Mouse (Mus musculus) splenic B cell, adult 2 months (primary cell): Measurements from ENCODE around the gene Zfp354b.

Source experiments
- DNase-seq: peaks from one replicate; pipeline ENCODE4 v3.0.0-alpha.2; 2011; ENCODE audit warnings: low read depth, low spot score
- H3K27me3 ChIP-seq: 2 replicates; pipeline ENCODE4 v1.6.1; 2012; ENCODE audit warnings: mild to moderate bottlenecking, low read length, moderate library complexity, mixed read lengths; ENCODE audit not compliant: control insufficient read depth, poor library complexity, insufficient read depth, severe bottlenecking
- H3K36me3 ChIP-seq: 2 replicates; pipeline ENCODE4 v1.6.1; 2012; ENCODE audit warnings: mild to moderate bottlenecking, low read length, moderate library complexity, mixed read lengths; ENCODE audit not compliant: control insufficient read depth, poor library complexity, insufficient read depth, severe bottlenecking

Zfp354b gene

DNA sequence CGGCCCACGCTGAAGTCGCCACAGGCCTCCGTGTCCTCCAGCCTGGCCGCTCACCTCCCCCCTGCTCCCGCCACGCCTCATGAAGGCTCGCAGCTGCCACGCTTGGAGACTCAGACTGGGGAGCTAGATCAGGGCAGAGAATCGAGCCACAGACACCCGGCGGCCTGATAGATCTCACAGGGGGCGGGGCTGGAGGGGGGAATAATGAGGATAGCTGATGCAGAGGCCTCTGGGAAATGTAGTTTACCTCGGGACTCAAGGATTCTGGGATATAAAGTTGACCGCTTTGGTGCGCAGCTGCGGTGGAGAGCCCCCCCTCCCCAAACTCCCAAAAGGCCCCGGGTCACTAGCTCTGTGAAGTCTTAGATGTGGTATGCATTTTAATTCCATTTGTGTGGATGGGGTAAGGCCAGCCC, at the start of gene Zfp354b:
Zfp354b (minus strand) TSS at position 183 of the 416 bp plus-strand sequence.
- peak; percentile 68 for DNase-seq
- H3K36me3 ChIP-seq: no peaks in the 10 kb centered on the region
- H3K27me3 ChIP-seq: no peaks in the 10 kb centered on the region

DNA sequence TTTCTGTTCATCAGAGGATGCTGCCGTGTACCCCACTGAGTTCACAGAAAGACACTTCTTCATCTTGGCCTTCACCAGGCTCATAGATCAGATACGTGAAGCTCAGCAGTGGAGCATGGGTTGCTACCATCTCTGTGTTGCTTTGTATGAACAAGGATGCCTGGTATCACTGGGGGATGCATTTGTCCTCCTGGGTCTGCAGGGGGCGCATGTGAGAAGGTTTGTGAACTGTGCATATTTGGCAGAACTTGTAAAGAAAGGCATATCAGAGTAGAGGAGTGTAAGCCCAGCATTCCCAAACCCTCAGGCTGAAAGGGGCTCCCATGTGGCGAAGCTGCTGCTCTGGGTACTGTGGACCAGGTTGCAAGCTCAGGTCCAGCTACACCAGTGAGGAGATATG, 45.8 kb upstream of the Zfp354b start:
- H3K27me3 ChIP-seq: no peaks in the 10 kb centered on the region; the same call in 1 of the 2 replicates
- H3K36me3 ChIP-seq: no peaks in the 10 kb centered on the region
- DNase-seq: no peak

- no peaks in the 10 kb centered on the region for H3K27me3 ChIP-seq
- H3K36me3 ChIP-seq: no peaks in the 10 kb centered on the region
- DNase-seq: no peak
These were observed 34.8 kb upstream of the Zfp354b start, which contains the start of gene Olfr1378 for GRCm38 (mm10) chr11:50966230-50966629. Olfr1378 (plus strand) TSS chr11:50966530.

DNA sequence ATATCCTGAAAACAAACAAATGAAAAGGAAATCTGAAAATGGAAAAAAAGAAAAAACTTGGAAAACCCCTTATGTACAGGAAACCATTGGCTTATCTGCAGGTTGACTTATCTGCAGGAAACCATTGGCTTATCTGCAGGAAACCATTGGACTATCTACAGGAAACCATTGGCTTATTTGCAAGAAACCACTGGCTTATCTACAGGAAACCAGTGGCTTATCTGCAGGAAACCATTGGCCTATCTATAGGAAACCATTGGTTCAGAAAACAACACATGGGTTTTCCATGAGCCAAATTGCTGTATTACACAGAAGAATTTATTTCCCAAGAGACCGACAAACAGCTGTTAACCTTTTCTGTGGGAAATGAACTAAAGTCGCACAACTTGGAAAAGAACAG, 33.5 kb upstream of the Zfp354b start:
- DNase-seq: no peak

DNA sequence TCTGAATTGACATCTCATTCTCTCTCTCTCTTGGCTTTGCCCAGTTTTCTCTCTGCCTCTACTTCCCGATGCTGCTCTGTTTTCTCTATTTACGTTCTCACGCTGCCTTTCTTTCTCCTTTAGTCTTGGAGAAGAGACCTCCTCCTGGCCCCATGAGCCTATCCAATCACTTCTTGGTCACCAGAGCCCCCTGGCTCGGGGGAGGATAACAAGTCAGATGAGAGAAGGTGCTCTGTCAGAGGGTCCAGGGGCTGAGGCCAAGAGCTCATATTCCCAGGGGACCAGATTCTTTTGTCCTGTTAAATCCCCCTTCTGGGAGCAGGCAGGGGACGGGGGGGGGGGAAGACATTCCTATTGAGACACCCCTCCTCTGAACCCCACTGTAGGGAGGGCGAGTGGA, 22.2 kb upstream of the Zfp354b start, which contains the start of gene Prop1:
Prop1 (minus strand) TSS at position 101 of the 400 bp plus-strand sequence.
- H3K27me3 ChIP-seq: no peaks in the 10 kb centered on the region
- DNase-seq: no peak
- no peaks in the 10 kb centered on the region for H3K36me3 ChIP-seq

More for the DNA sequence above, 33.5 kb upstream of the Zfp354b start:
- H3K36me3 ChIP-seq: no peaks in the 10 kb centered on the region
- no peaks in the 10 kb centered on the region for H3K27me3 ChIP-seq

DNA sequence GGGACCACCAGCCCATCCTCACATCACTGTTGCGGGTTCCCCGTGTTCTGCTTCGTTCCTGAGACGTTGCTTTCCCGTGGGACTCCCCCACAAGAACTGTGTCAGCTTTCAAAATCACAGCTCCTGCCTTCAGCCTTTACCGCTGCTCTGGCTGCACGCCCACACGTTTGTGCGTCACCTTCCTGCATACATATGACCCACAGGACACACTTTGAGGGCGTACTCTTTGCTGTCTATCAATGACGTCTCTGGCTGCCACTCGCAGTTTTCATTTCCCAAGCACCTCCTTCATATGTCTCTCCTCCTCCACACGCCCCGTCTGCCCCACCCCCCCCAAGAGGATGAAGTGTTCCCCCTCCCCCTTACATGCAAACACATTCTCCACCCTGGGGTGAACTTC, 20.9 kb upstream of the Zfp354b start:
- peak; percentile 7 for DNase-seq
- no peaks in the 10 kb centered on the region for H3K36me3 ChIP-seq
- H3K27me3 ChIP-seq: no peaks in the 10 kb centered on the region

DNA sequence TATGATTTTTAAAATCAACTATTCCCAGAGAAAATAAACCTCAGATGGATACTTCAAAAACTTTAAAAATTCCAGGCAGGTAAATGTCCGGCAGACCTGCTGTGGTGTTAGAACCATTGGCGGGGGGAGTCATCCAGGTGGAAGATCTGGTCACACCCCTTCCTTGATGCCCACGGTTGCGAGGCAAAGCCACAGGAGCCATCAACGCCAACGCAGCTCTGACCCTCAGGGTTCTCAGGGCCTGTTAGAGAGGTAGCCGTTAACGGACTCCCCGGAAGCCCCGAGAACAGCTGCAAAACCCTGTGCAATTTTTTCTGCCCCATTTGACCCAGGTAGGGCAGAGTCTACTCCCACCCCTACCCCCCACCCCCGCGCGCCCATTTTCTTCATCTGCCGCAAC, 12.1 kb upstream of the Zfp354b start, which contains the start of gene 4933414I15Rik:
4933414I15Rik (minus strand) TSS at position 260 of the 400 bp plus-strand sequence.
- Histone ChIP-seq H3K27me3 (no peaks in the 10 kb centered on the region), H3K36me3 (no peaks in the 10 kb centered on the region)
- DNase-seq: no peak

DNA sequence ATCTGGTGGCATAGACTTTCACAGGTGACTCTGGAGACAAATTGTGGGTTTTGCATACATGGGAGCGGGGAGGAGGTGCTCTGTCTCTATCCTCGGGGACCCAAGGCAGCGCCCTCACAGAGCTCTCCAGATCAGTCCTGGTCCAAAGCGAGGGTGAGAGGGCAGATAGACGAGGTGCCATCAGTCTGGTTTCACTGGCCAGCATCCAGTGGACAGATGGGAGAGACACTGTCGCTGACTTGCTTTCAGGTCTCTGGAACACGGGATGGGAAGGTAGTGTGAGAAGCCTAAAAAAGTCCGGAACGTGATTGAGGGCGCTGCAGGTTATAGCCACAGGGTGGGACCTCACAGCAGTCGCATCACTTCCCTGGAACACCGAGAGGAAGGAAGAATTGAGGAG, 11.0 kb upstream of the Zfp354b start:
- DNase-seq: no peak
- H3K27me3 ChIP-seq: no peaks in the 10 kb centered on the region
- H3K36me3 ChIP-seq: no peaks in the 10 kb centered on the region

- Histone ChIP-seq H3K27me3 (no peaks in the 10 kb centered on the region), H3K36me3 (no peaks in the 10 kb centered on the region)
- peak; percentile 67 for DNase-seq
These were observed 8.4 kb upstream of the Zfp354b start for GRCm38 (mm10) chr11:50939621-50940366.

DNA sequence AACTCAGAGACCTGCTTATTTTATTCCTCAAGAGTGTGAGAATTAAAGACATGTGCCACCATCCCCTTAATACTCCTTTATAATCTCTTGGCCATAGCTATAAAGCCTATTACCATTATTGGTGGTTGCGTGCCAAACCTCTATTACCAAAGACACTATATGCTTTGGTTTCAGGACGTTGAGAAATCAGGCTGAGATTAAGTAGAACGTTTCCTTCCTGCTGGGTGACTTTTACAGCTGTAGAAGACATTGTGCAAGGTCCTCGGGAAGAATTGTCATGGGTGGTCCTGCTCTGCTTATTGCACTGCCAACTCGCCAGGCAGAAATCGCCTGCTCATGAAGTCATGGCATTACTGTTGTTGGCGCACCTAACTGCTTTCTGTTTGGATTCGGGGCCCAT, 7.0 kb upstream of the Zfp354b start:
- H3K36me3 ChIP-seq: no peaks in the 10 kb centered on the region
- no peak for DNase-seq
- no peaks in the 10 kb centered on the region for H3K27me3 ChIP-seq

- Histone ChIP-seq H3K36me3 (no peaks in the 10 kb centered on the region), H3K27me3 (no peaks in the 10 kb centered on the region)
- DNase-seq: no peak
These were observed 607 bp upstream of the Zfp354b start for GRCm38 (mm10) chr11:50932040-50932439.

DNA sequence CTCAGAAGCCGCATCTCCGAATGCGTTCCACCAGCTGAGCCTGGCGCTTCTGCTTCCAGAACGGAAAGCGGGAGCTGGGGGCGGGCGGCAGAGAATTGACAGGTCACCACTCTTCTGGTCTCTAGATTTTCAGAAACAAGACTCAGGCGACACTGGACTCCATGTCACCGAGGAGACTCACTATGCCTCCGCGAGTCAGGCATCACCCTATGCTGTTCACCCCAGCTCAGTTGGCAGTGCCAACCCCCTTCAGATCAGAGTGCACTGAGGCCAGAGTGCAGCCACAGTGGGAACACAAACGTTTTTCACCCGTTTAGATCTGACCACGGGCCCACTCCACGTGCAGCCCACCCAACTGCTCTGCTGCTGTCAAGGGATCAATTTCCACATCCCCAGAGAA, 412 bp downstream of the Zfp354b start:
- DNase-seq: no peak
- Histone ChIP-seq H3K36me3 (no peaks in the 10 kb centered on the region), H3K27me3 (no peaks in the 10 kb centered on the region)

- Histone ChIP-seq H3K36me3 (no peaks in the 10 kb centered on the region), H3K27me3 (no peaks in the 10 kb centered on the region)
- DNase-seq: peak; percentile 5
These were observed 891 bp downstream of the Zfp354b start for GRCm38 (mm10) chr11:50930469-50931014.

DNA sequence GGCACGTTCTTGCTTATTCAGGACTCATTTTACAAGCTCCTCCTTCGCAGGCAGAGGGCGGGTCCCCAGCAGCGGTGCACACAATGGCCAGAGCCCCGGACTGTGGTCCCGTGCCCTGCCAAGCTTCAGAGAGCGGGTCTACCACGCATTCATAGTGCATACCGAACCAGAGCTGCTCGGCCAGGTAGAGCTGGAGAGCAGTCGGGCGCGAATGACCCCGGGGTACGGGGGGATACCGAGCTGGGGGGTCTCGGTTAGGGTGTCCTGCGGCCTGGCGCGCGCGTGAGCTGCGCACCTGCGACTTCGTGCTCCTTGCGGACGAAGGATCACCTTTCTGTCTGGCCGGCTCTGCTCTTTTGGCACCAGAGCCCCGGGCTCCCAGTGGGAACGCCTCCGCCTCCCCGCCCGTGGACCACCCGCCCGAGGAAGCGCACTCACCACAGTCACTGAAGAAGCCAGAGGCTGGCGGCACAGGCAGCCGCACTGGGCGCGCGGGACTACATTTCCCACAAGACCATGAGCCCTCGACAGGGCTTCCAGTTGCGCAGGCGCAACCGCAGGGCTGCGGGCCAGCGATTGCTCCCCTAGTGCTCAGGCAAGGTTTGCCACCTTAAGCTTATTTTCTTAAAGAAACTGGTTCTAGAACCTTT, 15.6 kb downstream of the Zfp354b start, which contains the start of gene Zfp2:
Zfp2 (minus strand) TSS at position 495 of the 650 bp plus-strand sequence.
- DNase-seq: peak; percentile 92

DNA sequence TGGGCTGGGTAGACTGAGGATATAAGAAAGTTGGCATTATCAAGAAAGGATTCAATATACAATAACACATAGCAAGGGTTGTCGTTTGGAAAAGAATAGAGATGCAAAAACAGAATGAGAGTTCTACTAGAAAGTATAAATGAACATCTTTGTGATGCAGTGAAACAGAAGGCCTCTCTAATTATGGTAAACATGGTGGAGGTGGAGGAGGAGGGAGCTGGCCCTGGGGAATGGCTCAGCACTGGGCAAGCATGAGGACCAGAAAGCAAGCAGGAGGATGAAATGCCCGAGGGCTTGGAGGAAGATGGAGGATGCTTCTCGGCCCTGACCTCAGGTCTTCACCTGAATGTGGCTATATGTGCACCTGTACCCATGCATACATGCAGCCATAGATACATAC, 17.0 kb downstream of the Zfp354b start:
- H3K36me3 ChIP-seq: no peaks in the 10 kb centered on the region

More for the DNA sequence above, 15.6 kb downstream of the Zfp354b start, which contains the start of gene Zfp2:
- Histone ChIP-seq H3K27me3 (no peaks in the 10 kb centered on the region), H3K36me3 (no peaks in the 10 kb centered on the region)

More for the DNA sequence above, 17.0 kb downstream of the Zfp354b start:
- DNase-seq: no peak
- H3K27me3 ChIP-seq: no peaks in the 10 kb centered on the region
